Mouse (Mus musculus): ENCODE measurements at regions not wholly inside any gene's neighbourhood (a gene's known extent, or its start where the extent isn't known, plus 50 kb on each side); places are given as distances from the start of the nearest gene placed in this dataset.

DNA sequence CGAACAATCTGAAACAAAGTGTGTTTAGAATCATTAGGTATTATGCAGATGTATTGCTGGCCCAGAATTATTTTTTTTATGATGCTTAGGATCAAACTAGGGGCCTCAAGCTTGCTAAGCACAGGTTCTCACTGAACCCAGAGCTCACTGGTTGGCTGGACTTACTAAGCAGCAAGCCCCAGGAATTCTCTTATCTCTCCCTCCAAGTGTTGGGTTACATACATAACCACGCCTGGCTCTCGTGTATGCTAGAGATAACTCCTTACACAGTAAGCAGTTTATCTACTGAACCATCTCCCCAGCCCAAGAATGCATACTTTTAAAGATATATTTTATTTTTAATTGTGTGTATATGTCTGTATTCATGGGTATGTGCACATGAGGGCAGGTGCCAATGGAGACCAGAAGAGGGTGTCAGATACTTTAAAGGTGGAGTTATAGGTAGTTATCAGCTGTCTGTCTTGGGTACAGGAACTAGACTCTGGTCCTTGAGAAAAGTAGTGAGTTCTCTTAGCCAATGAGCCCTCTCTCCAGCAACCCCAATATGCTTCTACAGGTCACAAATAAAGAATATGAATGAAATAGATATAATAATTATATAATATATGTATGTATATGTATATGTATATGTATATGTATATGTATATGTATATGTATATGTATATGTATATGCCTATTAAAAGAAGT lies 86.0 kb upstream of the Xpo1 start:
- no peak for DNase-seq (ENCODE audit: low read depth, low spot score)

GRCm38 (mm10) chr11:23170813-23171212 lies 85.0 kb upstream of the Xpo1 start:
- DNase-seq (ENCODE audit: low read depth, low spot score), result no peak

DNA sequence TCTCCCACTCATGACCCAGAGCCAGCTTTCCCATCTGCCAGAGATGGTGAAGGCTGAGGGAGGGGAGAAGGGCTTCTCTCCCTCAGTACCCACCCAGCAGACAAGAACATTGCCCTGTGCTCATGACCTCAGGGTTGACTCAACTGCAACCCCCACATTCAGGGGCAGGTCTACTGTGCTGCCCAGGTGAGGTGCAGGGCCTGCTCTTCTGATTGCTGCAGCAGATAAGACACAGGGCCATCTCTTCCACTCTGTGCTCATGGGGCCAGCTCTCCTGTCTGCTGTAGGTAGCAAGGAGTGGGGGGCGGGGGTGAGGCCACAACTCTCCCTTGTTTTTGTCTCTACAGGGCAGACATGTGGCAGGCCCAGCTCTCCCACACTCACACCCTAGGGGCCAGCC lies 84.1 kb upstream of the Xpo1 start:
- no peak for DNase-seq (ENCODE audit: low read depth, low spot score)

- DNase-seq (ENCODE audit: low read depth, low spot score), result no peak
Observed at GRCm38 (mm10) chr11:23181647-23182046, 74.2 kb upstream of the Xpo1 start.

GRCm38 (mm10) chr11:23185211-23185610 lies 70.6 kb upstream of the Xpo1 start:
- DNase-seq (ENCODE audit: low read depth, low spot score), result no peak

GRCm38 (mm10) chr11:23201701-23202449 lies 54.0 kb upstream of the Xpo1 start:
- no peak for DNase-seq (ENCODE audit: low read depth, low spot score)

DNA sequence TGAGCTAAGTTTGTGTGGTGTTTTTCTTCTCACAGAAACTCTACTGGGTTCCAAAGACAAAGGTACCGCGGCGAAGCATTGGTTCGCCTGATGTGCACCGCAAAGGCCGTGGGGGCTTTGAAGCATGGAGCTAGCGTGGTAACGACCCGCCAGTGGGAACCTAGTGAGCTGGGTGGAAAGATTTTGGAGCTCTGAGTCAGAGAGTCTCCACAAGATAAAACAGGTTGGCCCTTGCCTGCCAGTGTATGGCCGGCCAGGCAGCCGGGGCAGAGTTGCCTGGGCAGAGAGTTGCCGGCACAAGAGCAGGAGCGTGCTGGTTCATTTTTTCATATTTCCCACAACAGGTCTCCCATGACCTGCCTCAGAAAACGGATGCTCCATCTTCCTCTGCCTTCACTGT lies 52.3 kb upstream of the Xpo1 start:
- no peak for DNase-seq (ENCODE audit: low read depth, low spot score)

DNA sequence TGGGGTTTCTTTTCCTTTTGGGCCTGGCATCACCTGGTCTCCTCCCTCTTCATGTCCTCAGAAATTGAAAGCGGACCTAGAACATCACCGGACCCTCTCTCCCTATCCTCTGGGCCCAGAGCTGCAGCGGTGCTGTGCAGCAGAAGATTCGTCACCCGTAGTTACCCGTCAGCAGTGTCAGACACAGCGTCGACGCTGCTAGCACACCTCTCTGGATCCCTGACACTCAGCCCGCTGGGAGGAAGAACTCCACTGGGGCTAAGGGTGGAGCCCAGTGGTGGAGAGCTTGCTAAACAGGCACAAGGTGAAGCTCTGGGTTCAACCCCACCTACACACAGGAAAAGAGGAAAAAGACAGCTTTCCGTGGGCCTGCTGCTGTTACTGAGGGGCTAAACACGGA lies 51.8 kb upstream of the Xpo1 start:
- DNase-seq (ENCODE audit: low read depth, low spot score), result no peak

Measured in retina, adult 2 months (tissue).